Mouse (Mus musculus): Measurements from ENCODE around the gene Il19. TPM values are rescaled to one million over a fixed set of nuclear protein-coding genes. Genes with fewer than 3 reads are reported as not detected.

The Il19 gene
- not detected in 2 replicates for polyA plus RNA-seq (2016; fragmentation: Nextera tagmentation; extraction: Ambion mirVana)

- H3K27me3 ChIP-seq = no peaks in the 10 kb centered on the region
- H3K4me1 ChIP-seq = no peaks in the 10 kb centered on the region
- no peak within 1 kb of the TSS for H3K4me3 ChIP-seq
- no peak within 1 kb of the TSS for H3K9ac ChIP-seq (replicated peaks)
- H3K27ac ChIP-seq (replicated peaks) = no peak within 1 kb of the TSS
- H3K4me2 ChIP-seq (replicated peaks) = no peak within 1 kb of the TSS
- no peak for ATAC-seq (ENCODE audit: low FRiP score, low read depth)
- no peaks in the 10 kb centered on the region for H3K36me3 ChIP-seq
- H3K9me3 ChIP-seq = no peaks in the 10 kb centered on the region
- WGBS = 79% methylated on average over 4 of the region's 4 CpGs
These were observed at the start of gene Il19 for GRCm38 (mm10) chr1:130940065-130940687. TSS of gene Il19 (minus strand) at chr1:130940115.

- Histone ChIP-seq H3K4me3 (no peak overlapping the region), H3K27me3 (no peaks in the 10 kb centered on the region), H3K4me1 (no peaks in the 10 kb centered on the region), H3K4me2 (replicated peaks) (no peak overlapping the region), H3K27ac (replicated peaks) (no peak overlapping the region), H3K9me3 (no peaks in the 10 kb centered on the region), H3K9ac (replicated peaks) (no peak overlapping the region), H3K36me3 (no peaks in the 10 kb centered on the region)
- WGBS = 87% methylated on average over 3 of the region's 3 CpGs
- ATAC-seq (ENCODE audit: low FRiP score, low read depth) = no peak
These were observed 49.4 kb upstream of the Il19 start for GRCm38 (mm10) chr1:130989331-130989730.

GRCm38 (mm10) chr1:130987418-130987817, 47.5 kb upstream of the Il19 start:
- no peaks in the 10 kb centered on the region for H3K4me1 ChIP-seq
- H3K9ac ChIP-seq (replicated peaks) = no peak overlapping the region
- no peaks in the 10 kb centered on the region for H3K9me3 ChIP-seq
- H3K27me3 ChIP-seq = no peaks in the 10 kb centered on the region
- no peak for ATAC-seq (ENCODE audit: low FRiP score, low read depth)
- no peak overlapping the region for H3K4me2 ChIP-seq (replicated peaks)
- H3K4me3 ChIP-seq = no peak overlapping the region
- H3K27ac ChIP-seq (replicated peaks) = no peak overlapping the region
- H3K36me3 ChIP-seq = no peaks in the 10 kb centered on the region

GRCm38 (mm10) chr1:130987001-130987400, 47.1 kb upstream of the Il19 start:
- no peaks in the 10 kb centered on the region for H3K4me1 ChIP-seq
- H3K9me3 ChIP-seq = no peaks in the 10 kb centered on the region
- no peak overlapping the region for H3K4me3 ChIP-seq
- no peak overlapping the region for H3K9ac ChIP-seq (replicated peaks)
- H3K27me3 ChIP-seq = no peaks in the 10 kb centered on the region
- H3K4me2 ChIP-seq (replicated peaks) = no peak overlapping the region
- no peak for ATAC-seq (ENCODE audit: low FRiP score, low read depth)
- no peaks in the 10 kb centered on the region for H3K36me3 ChIP-seq
- 92% methylated on average over 5 of the region's 5 CpGs for WGBS
- H3K27ac ChIP-seq (replicated peaks) = no peak overlapping the region

- 60% methylated on average over 7 of the region's 7 CpGs for WGBS
- Histone ChIP-seq H3K4me1 (no peaks in the 10 kb centered on the region), H3K36me3 (no peaks in the 10 kb centered on the region), H3K9me3 (no peaks in the 10 kb centered on the region), H3K4me3 (no peak overlapping the region), H3K4me2 (replicated peaks) (no peak overlapping the region), H3K27ac (replicated peaks) (no peak overlapping the region), H3K27me3 (no peaks in the 10 kb centered on the region), H3K9ac (replicated peaks) (no peak overlapping the region)
- ATAC-seq (ENCODE audit: low FRiP score, low read depth) = no peak
These were observed 44.5 kb upstream of the Il19 start for GRCm38 (mm10) chr1:130984441-130984840.

- H3K36me3 ChIP-seq = no peaks in the 10 kb centered on the region
- ATAC-seq (ENCODE audit: low FRiP score, low read depth) = no peak
- WGBS = 67% methylated on average over 1 of the region's 1 CpGs
These were observed 39.5 kb upstream of the Il19 start for GRCm38 (mm10) chr1:130979455-130979854.

GRCm38 (mm10) chr1:130963891-130964290, 24.0 kb upstream of the Il19 start:
- Histone ChIP-seq H3K4me1 (no peaks in the 10 kb centered on the region), H3K4me3 (no peak overlapping the region), H3K27me3 (no peaks in the 10 kb centered on the region), H3K9ac (replicated peaks) (no peak overlapping the region), H3K9me3 (no peaks in the 10 kb centered on the region), H3K27ac (replicated peaks) (no peak overlapping the region), H3K36me3 (no peaks in the 10 kb centered on the region), H3K4me2 (replicated peaks) (no peak overlapping the region)
- no peak for ATAC-seq (ENCODE audit: low FRiP score, low read depth)
- 87% methylated on average over 6 of the region's 6 CpGs for WGBS

More at GRCm38 (mm10) chr1:130979455-130979854, 39.5 kb upstream of the Il19 start:
- H3K9me3 ChIP-seq = no peaks in the 10 kb centered on the region
- no peak overlapping the region for H3K4me2 ChIP-seq (replicated peaks)
- no peak overlapping the region for H3K4me3 ChIP-seq
- H3K27me3 ChIP-seq = no peaks in the 10 kb centered on the region
- no peak overlapping the region for H3K9ac ChIP-seq (replicated peaks)
- no peaks in the 10 kb centered on the region for H3K4me1 ChIP-seq
- no peak overlapping the region for H3K27ac ChIP-seq (replicated peaks)

GRCm38 (mm10) chr1:130946920-130947319, 7.0 kb upstream of the Il19 start:
- Histone ChIP-seq H3K36me3 (no peaks in the 10 kb centered on the region), H3K9me3 (no peaks in the 10 kb centered on the region), H3K27me3 (no peaks in the 10 kb centered on the region), H3K4me2 (replicated peaks) (no peak overlapping the region), H3K27ac (replicated peaks) (no peak overlapping the region), H3K9ac (replicated peaks) (no peak overlapping the region), H3K4me1 (no peaks in the 10 kb centered on the region), H3K4me3 (no peak overlapping the region)
- 74% methylated on average over 6 of the region's 6 CpGs for WGBS
- ATAC-seq (ENCODE audit: low FRiP score, low read depth) = no peak

- H3K4me3 ChIP-seq = no peak overlapping the region
- no peak overlapping the region for H3K9ac ChIP-seq (replicated peaks)
- no peaks in the 10 kb centered on the region for H3K9me3 ChIP-seq
- no peaks in the 10 kb centered on the region for H3K36me3 ChIP-seq
- WGBS = 62% methylated on average over 3 of the region's 3 CpGs
- ATAC-seq (ENCODE audit: low FRiP score, low read depth) = no peak
- H3K27me3 ChIP-seq = no peaks in the 10 kb centered on the region
- H3K4me2 ChIP-seq (replicated peaks) = no peak overlapping the region
- H3K27ac ChIP-seq (replicated peaks) = no peak overlapping the region
- H3K4me1 ChIP-seq = no peaks in the 10 kb centered on the region
These were observed 1.9 kb upstream of the Il19 start for GRCm38 (mm10) chr1:130941801-130942200.

GRCm38 (mm10) chr1:130938192-130938591, 1.7 kb downstream of the Il19 start:
- Histone ChIP-seq H3K9ac (replicated peaks) (no peak overlapping the region), H3K4me2 (replicated peaks) (no peak overlapping the region), H3K36me3 (no peaks in the 10 kb centered on the region), H3K4me1 (no peaks in the 10 kb centered on the region), H3K27ac (replicated peaks) (no peak overlapping the region), H3K27me3 (no peaks in the 10 kb centered on the region), H3K4me3 (no peak overlapping the region), H3K9me3 (no peaks in the 10 kb centered on the region)
- 59% methylated on average over 7 of the region's 7 CpGs for WGBS
- no peak for ATAC-seq (ENCODE audit: low FRiP score, low read depth)

- no peak for ATAC-seq (ENCODE audit: low FRiP score, low read depth)
- H3K4me3 ChIP-seq = no peak overlapping the region
- no peak overlapping the region for H3K9ac ChIP-seq (replicated peaks)
- no peaks in the 10 kb centered on the region for H3K36me3 ChIP-seq
- H3K27me3 ChIP-seq = no peaks in the 10 kb centered on the region
- H3K4me1 ChIP-seq = no peaks in the 10 kb centered on the region
- H3K9me3 ChIP-seq = no peaks in the 10 kb centered on the region
- 85% methylated on average over 4 of the region's 4 CpGs for WGBS
- no peak overlapping the region for H3K27ac ChIP-seq (replicated peaks)
- no peak overlapping the region for H3K4me2 ChIP-seq (replicated peaks)
These were observed 2.7 kb downstream of the Il19 start for GRCm38 (mm10) chr1:130937170-130937569.

- H3K36me3 ChIP-seq = no peaks in the 10 kb centered on the region
- no peak overlapping the region for H3K4me2 ChIP-seq (replicated peaks)
- H3K27ac ChIP-seq (replicated peaks) = no peak overlapping the region
- H3K27me3 ChIP-seq = no peaks in the 10 kb centered on the region
- no peak overlapping the region for H3K9ac ChIP-seq (replicated peaks)
- no peak for ATAC-seq (ENCODE audit: low FRiP score, low read depth)
- 59% methylated on average over 6 of the region's 6 CpGs for WGBS
- H3K4me1 ChIP-seq = no peaks in the 10 kb centered on the region
- H3K9me3 ChIP-seq = no peaks in the 10 kb centered on the region
- H3K4me3 ChIP-seq = no peak overlapping the region
These were observed 3.6 kb downstream of the Il19 start for GRCm38 (mm10) chr1:130936351-130936750.

GRCm38 (mm10) chr1:130926484-130926883, 13.4 kb downstream of the Il19 start:
- no peak for ATAC-seq (ENCODE audit: low FRiP score, low read depth)

More at GRCm38 (mm10) chr1:130926484-130926883, 13.4 kb downstream of the Il19 start:
- Histone ChIP-seq H3K9me3 (no peaks in the 10 kb centered on the region), H3K4me2 (replicated peaks) (no peak overlapping the region), H3K4me3 (no peak overlapping the region), H3K27ac (replicated peaks) (no peak overlapping the region), H3K4me1 (no peaks in the 10 kb centered on the region), H3K36me3 (no peaks in the 10 kb centered on the region), H3K27me3 (no peaks in the 10 kb centered on the region), H3K9ac (replicated peaks) (no peak overlapping the region)

Measured in midbrain, embryonic 12.5 days (tissue).